Mouse (Mus musculus) spleen, adult 2 months (tissue): Measurements from ENCODE around the gene Nat8. TPM values are rescaled to one million over a fixed set of nuclear protein-coding genes. Genes with fewer than 3 reads are reported as not detected.
"Not testable (repeated sequence)": the region's sequence is repeated elsewhere in the genome, so short reads cannot be mapped to it uniquely, and the experiment has no call there.

ENCODE experiments used
- DNase-seq, 2 experiments: peaks; one replicate each; pipeline versions ENCODE4 v3.0.0 to v3.0.0-alpha.2; 2012 to 2021; ENCODE audit warnings: low spot score in 2 of 2, low read depth in 1 of 2
- H3K27ac ChIP-seq: fragments of 200-500 bp; 2 replicates; pipeline ENCODE4 v1.5.1; 2012; ENCODE audit warnings: low read length, inconsistent platforms; ENCODE audit not compliant: insufficient read depth
- H3K27me3 ChIP-seq: fragments of 200-500 bp; 2 replicates; pipeline ENCODE4 v1.6.1; 2012; ENCODE audit warnings: mild to moderate bottlenecking, moderate library complexity, low read length, inconsistent platforms; ENCODE audit not compliant: control insufficient read depth, insufficient read depth
- H3K36me3 ChIP-seq: fragments of 200-500 bp; 2 replicates; pipeline ENCODE4 v1.6.1; 2012; ENCODE audit warnings: mild to moderate bottlenecking, low read length, inconsistent platforms; ENCODE audit not compliant: control insufficient read depth, insufficient read depth
- H3K4me1 ChIP-seq: fragments of 200-500 bp; 2 replicates; pipeline ENCODE4 v1.6.1; 2011; ENCODE audit warnings: inconsistent platforms; ENCODE audit not compliant: control insufficient read depth, insufficient read depth, insufficient read length
- H3K4me3 ChIP-seq: fragments of 200-500 bp; 2 replicates; pipeline ENCODE4 v1.5.1; 2011; ENCODE audit warnings: mild to moderate bottlenecking, inconsistent platforms; ENCODE audit not compliant: insufficient read depth, insufficient read length; ENCODE audit errors: extremely low read depth
- WGBS: fragments of 180-500 bp; shearing (Covaris S2); methylation state at CpG from one replicate; pipeline ENCODE4 v1.1.7; 2018; 5-methylcytosine and 5-hydroxymethylcytosine counted together
- polyA plus RNA-seq: library from polyadenylated mRNA; depleted of rRNA; stranded (reverse); fragments of >200 nt; gene quantifications from 2 replicates; pipeline ENCODE4 v1.2.3, GENCODE M21; 2012; rRNA removed

Nat8 gene
- polyA plus RNA-seq, 1 experiment, result 1.0 TPM

- H3K4me3 ChIP-seq, H3K27me3 ChIP-seq, H3K27ac ChIP-seq, H3K4me1 ChIP-seq, H3K36me3 ChIP-seq, DNase-seq: not testable (repeated sequence)
- WGBS, result 62% methylated on average over 5 of the region's 5 CpGs
These were observed 28.7 kb downstream of the Nat8 start for GRCm38 (mm10) chr6:85803180-85803579.

Other genes starting within 250 kb of the Nat8 start
- 0.35 and 0.41 TPM in 2 replicates for gene Alms1, start 244.6 kb downstream of the Nat8 start, polyA plus RNA-seq
- 0.62 TPM in 1 of 2 replicates, not detected in the other for gene Nat8f7, start 118.9 kb downstream of the Nat8 start, polyA plus RNA-seq
- 1.0 and 1.8 TPM in 2 replicates for gene Nat8f3, start 66.3 kb downstream of the Nat8 start, polyA plus RNA-seq
- 0.27 TPM in 2 replicates for gene Nat8f6, start 11.1 kb downstream of the Nat8 start, polyA plus RNA-seq
- 0.12 and 0.46 TPM in 2 replicates for gene Nat8f5, start 11.1 kb downstream of the Nat8 start, polyA plus RNA-seq
- 0.02 TPM in 1 of 2 replicates, not detected in the other for gene Nat8f2, start 37.1 kb upstream of the Nat8 start, polyA plus RNA-seq
- gene Nat8f4, start 72.8 kb upstream of the Nat8 start, polyA plus RNA-seq, result 1.5 and 1.8 TPM in 2 replicates
- 6.7 and 7.2 TPM in 2 replicates for gene Tprkb, start 79.8 kb upstream of the Nat8 start, polyA plus RNA-seq
- gene Nat8f1, start 83.6 kb upstream of the Nat8 start, polyA plus RNA-seq, result 8.1 and 8.6 TPM in 2 replicates
- gene Dusp11, start 129.6 kb upstream of the Nat8 start, polyA plus RNA-seq, result 21.3 and 25.7 TPM in 2 replicates
- gene Figla, start 184.1 kb upstream of the Nat8 start, polyA plus RNA-seq, result not detected in 2 replicates
- 17.0 and 17.6 TPM in 2 replicates for gene Add2, start 196.6 kb upstream of the Nat8 start, polyA plus RNA-seq